Mouse (Mus musculus) liver, adult (tissue): Measurements from ENCODE around the gene Yars.

Experiments used
- GATA4 ChIP-seq: IDR thresholded peaks from 2 replicates; pipeline ENCODE4 v1.6.1; 2014; ENCODE audit warnings: mild to moderate bottlenecking, low read length; ENCODE audit not compliant: insufficient replicate concordance

Yars gene

DNA sequence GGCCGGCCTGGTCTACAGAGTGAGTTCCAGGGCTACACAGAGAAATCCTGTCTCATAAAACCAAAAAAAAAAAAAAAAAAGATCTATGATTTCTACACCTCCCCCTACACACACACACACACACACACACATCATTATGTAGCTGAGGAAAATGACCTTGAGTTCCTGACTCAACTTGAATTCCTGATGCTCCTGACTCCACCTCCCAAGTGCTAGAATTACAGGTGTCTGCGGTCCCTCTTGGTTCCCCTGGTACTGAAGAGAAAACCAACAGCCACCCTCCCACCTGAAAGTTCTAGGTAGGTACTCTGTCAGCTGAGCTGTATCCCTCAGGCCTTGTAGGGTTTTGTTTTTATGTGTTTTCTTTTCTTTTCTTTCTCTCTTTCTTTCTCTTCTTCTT, 62.9 kb downstream of the Yars start:
- TF ChIP-seq GATA4, result no peak

DNA sequence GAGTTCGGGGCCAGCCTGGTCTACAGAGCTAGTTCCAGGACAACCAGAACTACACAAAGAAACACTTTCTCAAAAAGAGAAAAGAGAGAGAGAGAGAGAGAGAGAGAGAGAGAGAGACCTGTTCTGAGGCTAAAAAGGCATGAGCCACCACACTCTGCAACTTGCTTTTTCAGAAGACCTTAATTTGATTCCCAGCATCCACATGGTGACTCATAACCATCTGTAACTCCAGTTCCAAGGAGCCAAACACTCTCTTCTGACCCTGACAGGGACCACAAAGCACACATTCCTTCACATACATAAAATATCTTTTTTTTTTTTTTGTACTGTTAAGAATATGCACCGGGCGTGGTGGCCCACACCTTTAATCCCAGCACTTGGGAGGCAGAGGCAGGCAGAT, 65.0 kb downstream of the Yars start:
- no peak for TF ChIP-seq GATA4

DNA sequence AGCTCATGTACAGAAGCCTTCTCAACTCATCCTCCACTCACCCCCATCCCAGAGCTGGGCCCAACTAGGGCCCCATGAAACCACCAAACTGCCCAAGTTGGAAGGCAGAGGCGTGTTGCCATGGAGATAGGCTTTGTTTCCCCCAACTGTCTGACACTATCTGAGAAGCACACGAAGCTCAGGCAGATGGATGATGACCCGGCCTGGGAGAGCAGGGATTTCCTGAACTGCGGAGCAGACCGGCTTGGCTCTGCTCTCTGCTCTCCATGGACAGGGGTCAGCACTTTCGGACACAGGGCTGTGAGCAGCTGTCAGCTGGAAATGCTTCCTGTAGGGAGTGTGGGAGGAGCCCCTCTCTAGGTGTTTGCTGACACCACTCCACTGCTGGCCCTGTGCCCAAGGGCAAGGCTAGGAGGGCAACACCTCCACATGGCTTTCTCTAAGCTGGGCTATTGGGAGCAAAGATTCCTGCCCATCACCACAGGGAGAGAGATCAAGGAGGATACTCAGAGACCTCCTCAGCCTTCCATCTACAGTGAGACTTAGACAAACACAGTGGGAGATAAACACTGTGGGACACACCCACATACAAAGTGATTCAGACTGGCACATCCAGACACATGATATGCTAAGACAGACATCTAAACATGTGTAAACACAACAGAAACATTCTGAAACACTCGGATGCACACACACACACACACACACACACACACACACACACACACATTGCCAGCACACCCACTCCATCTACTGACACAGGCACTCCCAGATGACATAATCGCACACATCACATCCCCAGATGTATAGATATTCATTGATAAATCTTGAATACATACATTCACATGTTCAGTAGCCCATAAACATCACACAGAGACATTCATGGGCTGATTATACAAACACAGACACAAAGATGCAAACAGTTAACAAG, 67.2 kb downstream of the Yars start:
- TF ChIP-seq GATA4, result peak; percentile 26; the same call in 1 of the 2 replicates

DNA sequence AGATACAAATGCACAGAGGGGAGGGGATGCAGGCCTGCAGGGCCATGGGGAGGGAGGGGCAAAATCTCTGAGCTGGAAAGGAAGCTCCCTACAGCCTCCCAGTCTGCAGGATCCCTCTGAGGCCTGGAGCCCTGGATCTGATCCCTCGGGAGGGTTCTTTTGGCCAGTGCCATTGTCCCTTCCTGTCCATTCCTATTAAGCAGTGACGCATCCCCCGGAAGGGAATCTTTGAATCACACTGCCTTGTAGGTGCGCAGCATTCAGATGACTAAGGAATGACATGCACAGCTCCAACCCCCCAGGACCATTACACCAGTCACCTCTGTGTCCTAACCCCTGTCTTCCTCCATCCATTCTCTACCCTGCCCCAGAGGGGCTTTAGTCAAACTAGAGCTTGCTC, 69.5 kb downstream of the Yars start:
- no peak for TF ChIP-seq GATA4

DNA sequence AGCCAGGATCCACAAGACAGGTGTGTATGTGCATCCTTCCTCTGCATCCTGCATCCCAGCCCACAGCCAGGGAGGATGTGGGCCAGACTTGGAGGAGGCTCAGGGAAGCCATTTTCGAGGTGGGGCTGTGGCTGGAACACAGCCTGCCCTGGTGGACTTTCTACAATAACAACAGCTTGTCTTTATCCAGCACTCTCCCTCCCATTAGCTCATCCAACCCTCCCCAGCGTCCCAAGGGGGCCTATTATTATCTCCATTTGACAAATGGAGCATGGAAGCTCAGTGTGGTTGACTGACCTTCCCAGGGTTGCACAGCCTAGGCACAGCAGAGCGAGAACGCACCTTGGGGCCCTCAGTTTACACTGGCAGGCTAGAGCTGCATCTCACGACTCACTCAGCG, 71.1 kb downstream of the Yars start:
- TF ChIP-seq GATA4, result no peak

DNA sequence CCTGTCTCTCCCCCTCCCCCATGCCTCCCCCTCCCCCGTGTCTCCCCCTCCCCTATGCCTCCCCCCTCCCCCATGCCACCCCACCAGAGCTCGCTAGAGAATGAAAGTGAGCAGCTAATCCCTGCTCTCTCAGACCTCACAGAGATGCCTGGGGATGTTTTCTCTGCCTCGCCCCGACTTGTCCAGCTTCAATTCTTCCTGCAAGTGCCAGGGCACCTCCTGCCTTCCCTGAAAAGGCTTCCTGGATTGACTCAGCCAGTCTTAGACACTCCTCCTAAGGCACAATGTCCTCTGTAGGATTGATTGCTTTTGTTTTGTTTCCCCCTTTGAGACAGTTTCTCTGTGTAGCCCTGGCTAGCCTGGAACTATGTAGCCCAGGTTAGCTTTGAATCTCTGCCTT, 71.6 kb downstream of the Yars start, which contains the start of gene C77080:
C77080 (minus strand) TSS at position 209 of the 400 bp plus-strand sequence.
- no peak for TF ChIP-seq GATA4

DNA sequence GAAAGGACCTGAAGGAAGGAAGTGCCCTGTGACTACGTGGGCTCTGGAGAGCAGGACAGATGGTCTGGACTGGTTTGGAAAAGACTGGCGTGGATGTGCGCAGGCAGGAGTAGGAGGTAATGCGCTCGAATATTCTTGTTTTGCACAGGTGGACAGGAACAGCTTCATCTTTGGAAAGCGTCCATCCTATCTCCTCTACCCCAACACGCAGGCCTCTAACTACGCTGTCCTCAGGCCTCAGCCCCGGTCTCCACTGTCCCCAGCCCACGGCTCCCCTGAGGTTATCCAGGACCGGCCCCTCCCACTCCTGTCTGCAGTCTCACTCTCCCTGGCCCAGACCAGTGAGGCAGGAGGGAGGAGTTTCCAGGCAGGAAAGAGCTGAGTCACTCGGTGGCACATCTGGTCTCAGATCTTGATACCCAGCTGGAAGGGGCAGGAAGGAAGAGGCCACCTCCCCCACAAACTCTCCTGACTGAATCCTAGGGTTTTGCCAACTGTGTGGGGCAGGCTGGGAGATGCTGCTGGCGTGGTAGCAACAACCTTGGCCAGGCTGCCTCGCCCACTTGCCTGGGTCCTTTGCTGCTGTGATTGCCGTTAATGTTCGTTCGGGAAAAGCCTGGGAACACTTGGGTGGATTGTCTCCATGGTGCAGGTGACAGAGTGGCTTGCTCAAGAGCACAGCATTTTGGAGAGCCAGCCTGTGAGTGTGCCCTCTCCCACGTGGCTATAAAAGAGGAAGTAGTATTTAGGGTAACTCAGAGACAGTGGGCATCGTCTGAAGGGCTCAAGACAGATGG, 73.9 kb downstream of the Yars start:
- TF ChIP-seq GATA4, result no peak

DNA sequence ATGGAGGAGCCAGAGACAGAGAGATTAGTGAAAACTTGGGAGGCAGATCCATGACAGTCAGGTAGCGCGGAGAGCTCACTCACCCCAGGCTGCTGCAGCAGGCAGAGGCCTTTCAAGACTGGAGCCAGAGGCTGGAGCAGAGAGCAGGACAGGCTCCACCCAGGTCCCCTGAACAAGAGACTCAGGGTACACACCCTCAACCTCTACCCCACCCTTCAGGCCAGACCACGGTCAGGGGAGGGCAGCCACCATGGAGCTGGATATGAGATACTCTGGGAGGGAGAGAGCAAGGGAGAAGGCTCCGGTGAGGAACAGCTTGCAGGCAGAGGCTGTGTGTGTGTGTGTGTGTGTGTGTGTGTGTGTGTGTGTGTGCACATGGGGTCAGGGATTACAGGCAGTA, 76.6 kb downstream of the Yars start:
- no peak for TF ChIP-seq GATA4

DNA sequence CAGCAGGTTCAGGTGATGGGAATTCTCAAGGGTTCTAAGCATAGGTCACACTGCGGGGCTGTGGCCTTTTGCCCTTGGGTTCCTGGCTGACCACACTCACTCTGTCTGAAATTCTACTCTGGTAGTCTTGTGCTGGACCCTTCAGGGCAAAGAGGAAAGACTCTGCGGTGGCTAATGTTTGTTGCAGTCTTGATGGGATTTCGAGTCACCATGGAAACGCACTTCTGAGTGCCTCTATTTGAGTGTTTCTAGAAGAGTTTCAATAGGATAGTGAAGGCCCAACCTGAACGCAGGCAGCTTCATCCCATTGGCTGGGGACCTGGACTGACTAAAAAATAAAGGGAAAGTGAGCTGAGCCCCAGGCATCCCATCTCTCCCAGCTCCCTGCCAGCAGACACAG, 77.3 kb downstream of the Yars start:
- no peak for TF ChIP-seq GATA4

DNA sequence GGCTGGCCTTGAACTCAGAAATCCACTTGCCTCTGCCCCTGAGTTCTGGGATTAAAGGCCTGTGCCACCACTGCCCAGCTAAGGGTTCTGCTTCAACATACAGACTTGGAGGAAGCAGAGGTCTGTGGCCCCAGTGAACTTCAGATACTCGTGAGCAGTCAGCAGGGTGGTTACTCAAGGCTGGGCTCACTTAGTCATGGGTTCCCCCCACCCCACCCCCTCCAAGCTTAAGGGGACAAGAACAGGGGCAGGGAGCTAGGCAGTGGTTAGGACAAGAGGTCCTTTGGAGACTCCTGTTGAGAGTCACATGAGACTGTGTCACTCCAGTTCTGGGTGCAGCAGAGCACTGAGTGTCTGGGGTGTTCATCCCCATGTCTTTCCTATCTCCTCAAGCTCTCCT, 79.1 kb downstream of the Yars start:
- no peak for TF ChIP-seq GATA4
